Comparison of ENCODE assay signal across 8 mouse cellular contexts in the genomic region with DNA sequence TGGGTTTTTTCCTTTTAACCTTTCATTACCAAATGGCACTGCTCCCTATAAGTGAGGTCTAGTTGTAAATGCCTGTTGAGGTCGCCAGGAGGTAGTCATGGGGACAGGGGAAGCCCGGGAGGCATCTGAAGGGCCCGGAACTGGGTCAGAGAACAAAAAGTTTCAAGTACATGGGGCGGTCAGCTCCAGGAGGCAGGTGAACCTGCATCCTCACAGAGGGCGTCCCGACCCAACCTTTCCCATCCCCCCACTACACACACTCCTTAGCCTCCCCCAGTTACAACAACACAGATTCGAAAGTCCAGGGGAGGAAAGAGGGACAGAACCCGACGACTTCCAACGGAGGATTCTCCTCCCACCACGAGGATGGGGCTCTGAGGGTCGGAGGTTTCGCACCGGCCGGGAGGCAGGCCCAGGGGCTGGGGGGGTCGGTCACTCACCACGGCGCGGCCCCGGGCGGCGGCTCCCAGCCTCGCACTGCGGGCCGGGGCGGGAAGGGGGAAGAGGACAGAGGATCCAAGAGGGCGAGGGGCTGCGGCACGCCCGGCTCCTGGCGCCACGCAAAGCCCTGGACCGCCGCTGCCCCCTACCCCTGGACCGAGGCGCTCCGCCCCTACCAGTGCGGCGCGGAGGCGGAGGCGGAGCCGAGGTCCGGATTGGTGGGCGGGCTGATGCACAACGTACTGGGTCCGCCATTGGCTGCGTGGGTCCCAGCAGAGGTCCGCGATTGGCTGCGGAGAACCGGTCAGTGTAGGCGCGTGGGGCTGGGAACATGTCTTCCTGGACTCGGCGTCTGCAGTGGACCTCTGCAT. TPM values are rescaled to one million over a fixed set of nuclear protein-coding genes. Genes with fewer than 3 reads are reported as not detected.
DNase-seq lines count a peak whose midpoint lies in the region; ATAC-seq lines count a peak whose summit lies in the region.

No protein-coding gene starts in this region.

- intact Hi-C loops in gastrocnemius, postnatal 14 days (cut with DNase I; ENCODE audit: low total_unique reads): no loop called here

- ATAC-seq in inflammation-experienced regulatory T-cells, adult 6 months: peak; percentile 91

- no peaks in the 10 kb centered on the region for H3K36me3 ChIP-seq in megakaryocyte, embryonic 14.5 days (replicated peaks; ENCODE audit: low read length)

- peak; percentile 84 to 85 for DNase-seq in adrenal gland, adult 18-20 months (ENCODE audit: low spot score in 2 of 2)
- peak; percentile 98 for DNase-seq in embryo, embryonic 11 days
- DNase-seq in gastrocnemius, postnatal 14 days: peak; percentile 93
- peak; percentile 70 to 93 for DNase-seq in left cerebral cortex, adult 9 months (ENCODE audit: low spot score in 2 of 2)
- peak; percentile 95 to 96 for DNase-seq in right cerebral cortex, adult 2 months (ENCODE audit: low spot score in 2 of 2)
- peak; percentile 68 for DNase-seq in urinary bladder, postnatal 10 days (ENCODE audit: low spot score)

- H3K9me3 ChIP-seq in megakaryocyte, embryonic 14.5 days: no peaks in the 10 kb centered on the region

- no peaks in the 10 kb centered on the region for H3K27me3 ChIP-seq in megakaryocyte, embryonic 14.5 days (replicated peaks)

- peaks cover 30% of the 10 kb centered on the region for H3K4me1 ChIP-seq in megakaryocyte, embryonic 14.5 days

- peak overlapping the region; percentile 97 for H3K4me3 ChIP-seq in megakaryocyte, embryonic 14.5 days (replicated peaks)

RNA-seq across cellular contexts. Expression of a gene that starts 7.1 kb away (rescaled TPM):
- total RNA-seq in adrenal gland, adult 18-20 months (2021): 10 to 100 TPM; 12.8 to 15.6 TPM
- 1 to 10 TPM; 6.1 to 8.1 TPM for total RNA-seq in gastrocnemius, postnatal 14 days (2021)
- polyA plus RNA-seq in inflammation-experienced regulatory T-cells, adult 6 months (2017; shearing (Covaris generic)): 1 to 10 TPM; 2.1 to 8.4 (median 7.9) TPM
- 1.6 and 2.1 TPM in 2 replicates for polyA plus RNA-seq in megakaryocyte, embryonic 14.5 days (2012; ENCODE audit: insufficient read depth, low replicate concordance)

RNA-seq across cellular contexts. Expression of a gene that starts 13.6 kb away (rescaled TPM):
- 10 to 100 TPM; 14.2 to 17.2 TPM for total RNA-seq in adrenal gland, adult 18-20 months (2021)
- 1 to 10 TPM; 2.8 to 6.8 TPM for total RNA-seq in gastrocnemius, postnatal 14 days (2021)
- 1 to 10 TPM in 2 of 3 experiments, not detected in 1; 2.4 to 4.1 TPM for polyA plus RNA-seq in inflammation-experienced regulatory T-cells, adult 6 months (2017; shearing (Covaris generic))
- 1.7 and 2.8 TPM in 2 replicates for polyA plus RNA-seq in megakaryocyte, embryonic 14.5 days (2012; ENCODE audit: insufficient read depth, low replicate concordance)

RNA-seq across cellular contexts. Expression of a gene that starts 19.5 kb away (rescaled TPM):
- total RNA-seq in adrenal gland, adult 18-20 months (2021): 10 to 100 TPM; 53.1 to 59.3 TPM
- total RNA-seq in gastrocnemius, postnatal 14 days (2021): 10 to 100 TPM; 19.9 to 21.0 TPM
- 1 to 10 TPM; 1.3 to 2.1 (median 1.7) TPM for polyA plus RNA-seq in inflammation-experienced regulatory T-cells, adult 6 months (2017; shearing (Covaris generic))
- 15.0 and 39.5 TPM in 2 replicates for polyA plus RNA-seq in megakaryocyte, embryonic 14.5 days (2012; ENCODE audit: insufficient read depth, low replicate concordance)

RNA-seq across cellular contexts. Expression of a gene that starts 19.5 kb away (rescaled TPM):
- total RNA-seq in adrenal gland, adult 18-20 months (2021): 1 to 10 TPM; 1.2 to 3.9 TPM
- 1 to 10 TPM; 3.1 to 3.6 TPM for total RNA-seq in gastrocnemius, postnatal 14 days (2021)
- 1 to 10 TPM in 1 of 3 experiments, not detected in 2; 1.6 TPM for polyA plus RNA-seq in inflammation-experienced regulatory T-cells, adult 6 months (2017; shearing (Covaris generic))
- 1.6 TPM in 1 of 2 replicates, not detected in the other for polyA plus RNA-seq in megakaryocyte, embryonic 14.5 days (2012; ENCODE audit: insufficient read depth, low replicate concordance)

RNA-seq across cellular contexts. Expression of a gene that starts 28.6 kb away (rescaled TPM):
- 100 to 1,000 TPM; 137 to 177 TPM for total RNA-seq in adrenal gland, adult 18-20 months (2021)
- total RNA-seq in gastrocnemius, postnatal 14 days (2021): 10 to 100 TPM; 56.6 to 57.4 TPM
- 10 to 100 TPM; 18.6 to 36.8 (median 22.6) TPM for polyA plus RNA-seq in inflammation-experienced regulatory T-cells, adult 6 months (2017; shearing (Covaris generic))
- polyA plus RNA-seq in megakaryocyte, embryonic 14.5 days (2012; ENCODE audit: insufficient read depth, low replicate concordance): 94.8 and 258 TPM in 2 replicates

Comparison
In these comparisons a context has a peak if more than half of its experiments do, and no peak if none do; other contexts are left out.
1. Peak in every context shown above with its lines: DNase-seq, ATAC-seq and H3K4me3 ChIP-seq.